Mouse (Mus musculus): ENCODE data around the gene Stk16.

The Stk16 gene

GRCm38 (mm10) chr1:75239591-75239990, 29.0 kb downstream of the Stk16 start:
- DNase-seq (ENCODE audit: low spot score) = no peak

GRCm38 (mm10) chr1:75243411-75243810, 32.8 kb downstream of the Stk16 start:
- DNase-seq (ENCODE audit: low spot score) = no peak

DNA sequence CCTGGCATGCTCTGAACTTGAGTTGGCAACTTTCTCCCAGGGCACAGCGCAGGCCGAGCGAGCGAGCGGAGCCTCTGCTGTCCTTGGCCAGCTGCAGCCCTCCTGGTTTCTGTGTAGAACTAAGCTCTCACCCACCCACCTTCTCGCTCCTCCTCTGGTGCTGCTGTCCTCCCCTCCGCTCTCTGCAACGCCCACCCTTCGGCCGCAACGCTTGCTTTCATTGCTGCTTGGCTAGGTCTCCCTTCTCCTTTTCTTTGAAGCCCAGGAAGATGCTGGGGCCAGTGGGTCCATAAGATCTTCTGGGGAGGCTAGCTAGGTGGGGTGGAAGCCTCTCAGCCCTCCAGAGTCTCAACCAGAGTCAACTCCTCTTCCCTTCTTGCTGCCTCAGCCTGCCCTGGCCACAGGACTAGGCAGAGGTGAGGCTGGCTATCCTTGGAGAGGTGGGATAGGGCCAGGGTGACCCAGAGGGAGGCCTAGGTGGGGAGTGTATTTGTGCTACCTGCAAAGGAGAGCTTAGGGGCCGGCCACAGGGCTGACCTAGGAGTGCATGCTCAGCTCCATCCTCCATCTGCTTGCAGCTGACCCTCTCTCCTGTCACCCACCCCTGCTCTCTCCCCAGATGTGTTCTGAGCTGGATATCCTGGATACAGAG, 33.7 kb downstream of the Stk16 start:
- no peak for DNase-seq (ENCODE audit: low spot score)

GRCm38 (mm10) chr1:75244836-75245235, 34.2 kb downstream of the Stk16 start:
- DNase-seq (ENCODE audit: low spot score) = peak; percentile 68

GRCm38 (mm10) chr1:75247071-75247930, 36.7 kb downstream of the Stk16 start:
- DNase-seq (ENCODE audit: low spot score) = no peak

GRCm38 (mm10) chr1:75248041-75248772, 37.6 kb downstream of the Stk16 start:
- peak; percentile 76 for DNase-seq (ENCODE audit: low spot score)

GRCm38 (mm10) chr1:75250498-75250897, 39.9 kb downstream of the Stk16 start:
- no peak for DNase-seq (ENCODE audit: low spot score)

- no peak for DNase-seq (ENCODE audit: low spot score)
These were observed 40.7 kb downstream of the Stk16 start for GRCm38 (mm10) chr1:75251112-75251970.

DNA sequence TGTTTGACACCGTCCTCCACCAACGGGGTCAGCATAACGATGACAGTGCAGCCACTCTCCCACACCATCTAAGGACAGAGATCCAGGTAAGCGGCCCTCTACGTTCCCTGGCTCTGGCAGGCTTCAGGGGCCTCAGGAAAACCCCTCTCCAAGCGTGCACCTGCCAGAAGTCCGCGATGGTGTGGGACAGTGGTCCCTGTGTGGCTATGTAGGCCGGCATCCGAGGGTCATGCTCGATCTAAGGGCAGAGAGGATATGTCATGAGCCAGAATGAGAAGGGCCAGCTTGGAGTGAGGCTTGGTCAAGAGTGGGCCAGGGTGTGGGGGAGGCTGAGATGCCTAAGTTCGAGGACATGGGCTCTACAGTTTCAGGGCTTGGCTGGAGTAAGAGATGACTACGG, 41.7 kb downstream of the Stk16 start:
- DNase-seq (ENCODE audit: low spot score) = no peak

DNA sequence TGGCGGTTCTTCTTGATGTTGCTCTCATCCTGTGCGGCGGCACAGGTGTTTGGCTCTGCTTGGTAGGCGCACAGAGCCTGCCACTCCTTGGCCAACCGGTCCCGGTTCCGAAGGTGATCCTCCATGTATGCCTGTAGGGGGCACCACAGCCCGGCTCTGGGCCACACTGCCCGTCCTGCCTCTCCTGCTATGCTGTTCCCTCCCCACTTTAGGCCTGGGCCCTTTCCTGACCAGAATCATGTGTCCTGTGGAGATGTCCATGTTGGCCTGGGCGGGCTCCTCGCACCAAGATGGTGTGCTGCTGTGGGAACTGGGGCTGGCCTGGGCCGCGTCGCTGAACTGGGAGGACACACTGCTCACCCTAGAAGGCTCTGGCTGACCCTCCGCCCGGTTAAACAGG, 42.4 kb downstream of the Stk16 start:
- DNase-seq (ENCODE audit: low spot score) = no peak

- peak; percentile 82 for DNase-seq (ENCODE audit: low spot score)
These were observed 43.4 kb downstream of the Stk16 start for GRCm38 (mm10) chr1:75253849-75254624.

- no peak for DNase-seq (ENCODE audit: low spot score)
These were observed 44.0 kb downstream of the Stk16 start for GRCm38 (mm10) chr1:75254625-75255013.

GRCm38 (mm10) chr1:75255516-75256046, 44.9 kb downstream of the Stk16 start:
- no peak for DNase-seq (ENCODE audit: low spot score)

DNA sequence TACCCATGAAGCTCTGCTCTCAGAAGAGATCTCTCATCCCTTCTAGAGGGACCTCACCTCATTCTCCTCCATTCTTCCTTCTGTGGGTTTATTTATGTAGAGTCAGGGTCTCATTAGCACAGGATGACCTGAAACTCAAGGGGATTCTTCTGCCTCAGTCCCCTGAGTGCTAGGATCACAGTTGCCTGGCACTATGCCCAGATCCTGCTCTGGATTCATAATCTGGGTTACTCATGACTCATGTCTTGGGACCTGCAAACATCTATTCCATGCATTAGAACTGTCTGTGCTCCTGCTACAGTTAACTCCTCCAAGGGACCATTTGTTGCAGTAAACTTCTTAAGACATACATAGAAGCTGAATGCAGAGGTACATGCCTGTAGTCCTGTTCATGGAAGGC, 50.6 kb downstream of the Stk16 start:
- peak; percentile 80 for DNase-seq (ENCODE audit: low spot score)

DNA sequence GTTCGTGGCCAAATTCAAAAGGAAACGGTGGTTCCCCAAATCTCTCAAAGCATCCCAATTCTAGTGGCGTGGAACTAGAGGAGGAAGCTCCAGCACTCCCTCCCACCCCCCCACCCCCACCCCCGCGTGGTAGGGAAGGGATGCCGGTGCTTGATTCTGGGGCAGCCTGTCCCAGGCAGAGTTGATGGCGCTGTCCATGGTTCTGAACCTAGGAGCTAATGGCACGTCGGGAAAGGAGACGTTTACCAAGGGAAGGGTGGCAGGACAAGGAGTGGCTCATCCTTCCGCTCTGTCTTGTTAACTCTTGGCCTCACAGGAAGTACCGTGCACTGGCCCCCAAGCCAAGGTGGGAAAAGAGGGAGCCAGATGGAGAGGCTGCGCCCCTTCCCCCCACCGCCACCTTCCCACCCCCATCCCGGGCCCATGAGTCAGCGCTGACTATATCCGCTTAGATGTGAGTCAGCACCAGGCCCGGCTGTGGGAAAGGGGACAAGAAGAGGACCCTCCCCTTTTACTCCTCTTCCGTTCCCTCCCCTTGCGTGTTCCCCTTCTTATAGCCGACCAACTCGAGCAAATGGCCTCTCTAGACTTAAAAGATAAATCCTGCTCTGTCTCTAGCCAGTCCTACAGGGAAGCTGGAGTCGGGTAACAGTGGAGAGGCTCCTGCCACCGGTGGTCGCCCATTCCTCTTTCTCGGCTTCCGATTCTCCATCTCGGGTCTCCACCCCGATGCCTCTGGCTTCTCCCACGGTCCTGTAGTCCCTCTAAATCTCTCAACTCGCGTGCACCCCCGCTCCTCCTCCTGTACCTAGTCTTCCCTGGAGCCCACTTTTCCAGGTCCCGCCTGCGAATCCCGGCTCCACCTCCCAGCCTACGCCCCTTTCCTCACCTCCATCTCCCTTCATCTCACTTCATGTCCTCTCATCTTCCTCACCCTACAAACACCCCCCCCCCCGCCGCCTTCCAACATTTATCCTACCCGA, 52.6 kb downstream of the Stk16 start:
- peak; percentile 76 for DNase-seq (ENCODE audit: low spot score)

DNA sequence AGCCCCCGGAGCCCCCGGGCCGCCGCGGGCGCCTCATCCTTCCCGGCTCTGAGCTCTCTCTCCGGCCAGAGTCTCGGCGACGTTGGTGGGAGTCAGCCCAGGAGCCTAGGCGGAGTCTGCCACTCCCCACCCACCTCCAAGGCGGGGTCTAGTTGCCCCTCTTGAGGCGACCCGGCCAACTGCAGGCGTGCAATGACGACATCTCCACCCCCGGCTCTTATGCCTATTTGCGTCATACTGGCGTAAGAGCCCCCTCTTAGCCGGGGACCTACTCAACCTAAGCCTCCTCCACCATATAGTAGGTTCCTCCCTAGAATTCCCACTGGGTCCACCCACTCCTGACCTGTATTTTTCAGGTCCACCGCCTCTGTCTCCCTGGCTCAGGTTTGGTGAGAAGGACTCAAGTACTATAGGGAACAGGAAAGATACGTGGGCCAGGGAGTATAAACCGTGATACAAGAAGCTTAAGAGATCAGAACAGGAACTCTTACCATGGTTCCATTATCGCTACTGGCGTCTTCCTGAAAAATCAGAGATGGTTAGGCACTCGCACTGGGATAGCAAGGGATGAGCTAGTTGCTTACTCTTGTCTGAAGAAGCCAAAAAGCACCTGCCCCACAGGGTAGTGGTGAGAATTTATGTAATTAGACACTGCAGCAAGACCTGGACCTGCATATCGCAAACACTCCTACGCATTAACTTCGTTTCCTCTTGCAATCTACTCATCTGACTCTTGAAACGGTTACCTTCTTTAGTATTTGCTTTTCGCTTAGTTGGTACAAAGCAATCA, 53.6 kb downstream of the Stk16 start, which contains the start of gene Ptprn:
TSS of gene Ptprn (minus strand) at position 412 of the 790 bp plus-strand sequence.
- DNase-seq (ENCODE audit: low spot score) = peak; percentile 89

Measured in MN1 (cell line).